Mouse (Mus musculus) testis, postnatal 10 days (tissue): ENCODE data around the gene Heg1.
A peak's percentile ranks its signal among the peaks of the same experiment; 100 is the strongest.

Source experiments
- DNase-seq: peaks from one replicate; pipeline ENCODE4 v3.0.0; 2021; ENCODE audit warnings: low spot score

The Heg1 gene

GRCm38 (mm10) chr16:33744622-33745419 is 60.7 kb downstream of the Heg1 start:
- peak; percentile 49 for DNase-seq

DNA sequence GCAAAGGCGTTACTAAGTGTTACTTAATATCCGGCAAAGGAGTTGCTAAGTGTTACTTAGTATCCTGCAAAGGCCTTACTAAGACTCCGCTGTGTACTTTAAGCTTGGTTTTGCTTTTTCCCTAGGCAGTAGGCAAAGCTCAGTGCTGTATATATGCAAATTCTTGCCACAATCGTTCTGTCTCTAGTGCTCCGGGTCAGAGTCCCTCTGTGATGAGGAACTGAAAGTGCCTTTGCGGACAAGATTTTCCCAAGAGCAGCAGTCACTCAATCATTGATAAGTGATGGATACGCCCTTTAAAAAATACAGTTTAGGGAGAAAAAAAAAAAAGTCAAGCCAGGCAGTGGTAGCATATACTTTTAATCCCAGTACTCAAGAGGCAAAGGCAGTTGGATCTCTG is 61.3 kb downstream of the Heg1 start:
- no peak for DNase-seq

DNA sequence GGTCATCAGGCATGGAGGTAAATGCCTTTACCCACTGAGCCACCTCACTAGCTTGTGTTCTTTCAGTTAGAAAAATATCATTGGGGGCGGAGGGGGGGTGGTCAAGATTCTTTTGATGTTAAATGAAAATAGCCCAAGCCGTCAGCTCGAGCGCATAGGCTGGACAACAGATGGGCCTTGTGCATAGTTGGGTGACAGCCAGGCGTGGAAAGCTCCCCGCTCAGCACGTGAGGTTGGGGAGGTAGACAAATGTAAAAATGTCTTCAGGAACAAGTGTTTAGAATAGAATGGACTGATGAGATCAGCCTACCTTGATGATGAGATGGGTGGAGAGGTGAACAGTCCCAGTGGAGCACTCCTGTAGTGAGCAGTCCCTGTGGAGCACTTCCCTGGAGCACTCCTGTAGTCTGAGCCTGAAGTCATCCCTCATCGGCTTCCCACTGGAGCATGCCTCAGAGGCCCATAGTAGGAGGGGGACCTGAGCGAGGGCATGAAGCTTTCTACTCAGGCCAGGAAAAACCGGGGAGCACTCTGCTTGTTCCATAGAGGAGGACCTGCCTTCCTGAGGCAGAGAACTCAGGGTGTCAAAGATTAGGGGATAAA is 62.0 kb downstream of the Heg1 start:
- peak; percentile 52 for DNase-seq

GRCm38 (mm10) chr16:33747346-33747954 is 63.3 kb downstream of the Heg1 start:
- no peak for DNase-seq

DNA sequence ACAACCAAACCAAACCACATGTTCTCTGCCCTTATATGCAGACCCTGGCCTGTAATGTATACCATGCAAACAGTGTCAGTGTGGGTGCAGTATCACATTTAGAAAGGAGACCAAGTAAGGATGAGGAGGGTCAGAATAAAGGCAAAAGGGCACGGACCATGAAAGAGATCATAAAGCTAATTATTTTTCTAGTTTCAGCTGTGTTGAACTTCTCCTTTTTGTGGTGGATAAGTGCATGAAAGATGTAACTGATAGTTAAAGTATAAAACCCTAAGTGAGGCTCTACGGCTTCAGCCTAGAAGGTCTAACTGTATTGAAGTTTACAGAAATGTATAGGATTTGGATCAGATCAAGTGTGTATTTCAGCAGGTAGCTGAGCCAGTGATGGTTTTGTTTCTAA is 63.8 kb downstream of the Heg1 start:
- DNase-seq: no peak

DNA sequence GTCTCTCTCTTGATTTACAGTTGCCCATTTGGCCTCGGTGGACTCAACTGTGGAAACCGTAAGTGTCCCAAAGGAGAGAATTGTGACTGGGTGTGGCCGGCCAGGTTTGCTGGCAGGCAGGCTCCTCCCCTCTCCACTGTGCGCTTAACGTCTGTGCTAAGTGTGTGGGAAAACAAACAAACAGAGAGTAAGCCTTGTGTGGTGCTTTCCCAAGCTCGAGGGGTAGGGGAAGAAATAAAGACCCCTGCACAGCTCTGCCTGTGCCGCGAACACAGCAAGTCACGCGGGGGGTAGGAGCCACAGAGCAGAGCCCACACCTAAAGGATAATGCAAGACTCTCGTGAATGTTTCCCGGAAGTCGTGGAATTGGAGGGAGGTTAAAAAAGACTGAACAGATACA is 67.0 kb downstream of the Heg1 start:
- peak; percentile 36 for DNase-seq

GRCm38 (mm10) chr16:33751590-33751989 is 67.4 kb downstream of the Heg1 start:
- peak; percentile 43 for DNase-seq

DNA sequence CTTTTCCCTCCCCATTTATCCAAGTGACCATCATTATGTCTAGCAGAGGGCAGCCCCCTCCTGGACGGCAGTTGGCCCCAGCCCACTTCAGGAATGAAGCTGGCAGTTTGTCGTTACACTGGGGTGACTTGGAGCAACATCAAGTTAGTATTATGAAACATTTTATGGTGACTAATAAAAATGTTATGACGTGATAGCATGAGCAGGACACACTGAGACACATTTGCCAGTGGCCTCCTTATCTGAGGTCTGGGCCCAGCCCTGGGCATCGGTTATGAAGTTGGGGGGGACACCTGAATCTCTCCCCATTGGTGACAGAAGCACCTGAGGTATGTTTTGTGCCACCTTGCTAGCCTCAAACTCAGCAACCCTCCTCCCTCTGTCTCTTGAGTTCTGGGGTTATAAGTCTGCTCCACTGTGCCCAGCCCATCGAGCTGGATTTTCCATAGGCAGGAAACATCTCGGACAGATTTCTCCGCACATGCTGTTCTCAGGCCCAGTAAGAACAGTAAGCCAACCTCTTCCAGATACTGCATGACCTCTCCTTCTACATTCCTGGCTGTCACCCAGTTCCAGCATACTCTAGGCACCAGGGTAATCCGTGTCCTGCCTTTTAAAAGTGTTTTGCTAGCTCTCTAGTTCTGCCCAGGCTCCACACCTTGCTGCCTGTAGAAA is 68.9 kb downstream of the Heg1 start:
- DNase-seq: peak; percentile 33

GRCm38 (mm10) chr16:33755293-33755692 is 71.1 kb downstream of the Heg1 start:
- no peak for DNase-seq

GRCm38 (mm10) chr16:33755961-33756360 is 71.8 kb downstream of the Heg1 start:
- peak; percentile 35 for DNase-seq

DNA sequence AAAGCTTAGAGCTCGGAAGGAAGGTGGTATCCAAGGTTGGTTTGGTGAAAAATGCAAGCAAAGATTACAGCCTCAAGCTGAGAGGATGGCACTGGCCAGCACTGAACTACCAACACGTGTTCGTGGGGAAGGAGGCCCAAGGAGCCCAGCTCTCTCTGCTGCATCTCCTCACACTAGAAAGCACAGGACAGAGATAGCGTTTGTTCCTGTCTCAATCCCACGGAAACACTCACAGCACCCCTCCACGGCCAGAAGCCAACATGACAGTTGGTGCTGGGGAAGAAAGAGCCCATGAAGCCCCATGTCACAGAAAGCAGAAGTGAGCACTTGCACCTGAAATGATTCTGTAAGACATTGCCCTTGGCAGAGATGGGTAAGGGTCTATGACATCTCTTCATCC is 72.2 kb downstream of the Heg1 start:
- peak; percentile 32 for DNase-seq

GRCm38 (mm10) chr16:33759207-33759606 is 75.0 kb downstream of the Heg1 start:
- DNase-seq: no peak

GRCm38 (mm10) chr16:33760542-33760941 is 76.4 kb downstream of the Heg1 start:
- no peak for DNase-seq

- DNase-seq: peak; percentile 37
Measured at GRCm38 (mm10) chr16:33760996-33761395, 76.8 kb downstream of the Heg1 start.

DNA sequence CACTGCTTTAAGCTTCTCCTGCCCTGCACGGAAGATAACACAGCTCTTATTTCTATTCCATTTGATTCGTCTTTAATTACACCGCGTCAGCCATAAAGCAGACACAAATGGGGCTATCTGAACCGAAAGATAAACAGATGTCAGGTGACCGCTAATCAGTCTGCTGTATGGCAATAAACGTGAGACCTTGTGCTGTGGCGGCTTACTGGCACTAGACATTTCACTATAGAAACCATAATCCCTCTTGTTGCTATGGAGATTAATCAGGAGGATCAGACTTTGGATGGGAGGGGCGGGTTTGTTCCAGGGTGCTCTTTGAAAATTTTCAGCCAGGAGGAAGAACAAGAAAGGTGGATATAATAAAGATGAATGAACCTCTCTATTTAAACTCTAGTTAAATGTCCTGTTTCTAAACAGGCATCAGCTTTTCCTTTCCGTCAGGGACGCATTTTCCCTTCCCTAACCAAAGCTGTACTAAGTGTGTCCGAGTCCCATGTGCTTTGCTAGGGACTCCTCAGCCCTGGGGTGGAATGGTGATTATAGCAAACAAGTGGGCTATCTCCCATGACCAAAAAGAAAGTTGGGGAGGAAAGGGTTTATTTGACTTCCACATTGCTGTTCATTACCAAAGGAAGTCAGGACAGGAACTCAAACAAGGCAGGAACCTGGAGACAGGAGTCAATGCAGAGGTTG is 80.5 kb downstream of the Heg1 start:
- no peak for DNase-seq

GRCm38 (mm10) chr16:33765477-33765876 is 81.3 kb downstream of the Heg1 start:
- DNase-seq: no peak

DNA sequence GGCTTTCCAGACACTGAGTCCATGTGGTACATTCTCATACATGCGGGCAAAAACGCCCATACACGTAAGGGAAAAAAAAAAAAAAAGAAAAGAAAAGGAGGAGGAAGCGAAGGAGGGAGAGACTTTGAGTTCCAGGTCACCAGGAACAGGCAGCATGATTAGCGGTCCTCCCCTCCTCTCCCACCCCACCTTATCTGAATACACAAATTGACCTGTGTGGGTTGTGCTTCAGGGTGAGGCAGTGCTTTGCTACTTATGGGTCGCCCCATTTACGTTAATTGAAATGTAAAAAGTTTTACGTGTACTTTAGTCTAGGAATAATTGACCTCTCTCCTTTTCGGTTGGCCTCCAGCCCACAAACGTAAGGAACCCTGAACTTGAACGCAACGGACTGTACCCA is 82.1 kb downstream of the Heg1 start:
- DNase-seq: peak; percentile 43

DNA sequence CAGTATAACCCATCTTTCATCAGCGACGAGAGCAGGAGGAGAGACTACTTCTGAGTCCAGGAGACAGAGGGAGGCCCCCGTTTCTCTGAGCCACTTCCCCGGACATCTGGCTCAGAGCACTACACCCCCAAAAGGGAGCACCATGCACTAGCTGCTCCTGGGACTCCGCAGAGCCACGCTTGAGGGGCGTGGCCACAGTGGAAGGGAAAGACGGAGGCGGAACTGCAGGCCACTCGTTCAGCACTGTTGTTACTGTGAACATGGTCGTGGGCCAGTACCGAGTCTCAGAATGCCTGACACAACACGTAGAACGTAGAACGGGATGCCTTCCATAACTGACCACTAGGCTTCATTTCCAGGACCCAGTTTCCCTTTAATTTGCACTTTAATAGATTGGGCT is 82.6 kb downstream of the Heg1 start:
- DNase-seq: peak; percentile 57

DNA sequence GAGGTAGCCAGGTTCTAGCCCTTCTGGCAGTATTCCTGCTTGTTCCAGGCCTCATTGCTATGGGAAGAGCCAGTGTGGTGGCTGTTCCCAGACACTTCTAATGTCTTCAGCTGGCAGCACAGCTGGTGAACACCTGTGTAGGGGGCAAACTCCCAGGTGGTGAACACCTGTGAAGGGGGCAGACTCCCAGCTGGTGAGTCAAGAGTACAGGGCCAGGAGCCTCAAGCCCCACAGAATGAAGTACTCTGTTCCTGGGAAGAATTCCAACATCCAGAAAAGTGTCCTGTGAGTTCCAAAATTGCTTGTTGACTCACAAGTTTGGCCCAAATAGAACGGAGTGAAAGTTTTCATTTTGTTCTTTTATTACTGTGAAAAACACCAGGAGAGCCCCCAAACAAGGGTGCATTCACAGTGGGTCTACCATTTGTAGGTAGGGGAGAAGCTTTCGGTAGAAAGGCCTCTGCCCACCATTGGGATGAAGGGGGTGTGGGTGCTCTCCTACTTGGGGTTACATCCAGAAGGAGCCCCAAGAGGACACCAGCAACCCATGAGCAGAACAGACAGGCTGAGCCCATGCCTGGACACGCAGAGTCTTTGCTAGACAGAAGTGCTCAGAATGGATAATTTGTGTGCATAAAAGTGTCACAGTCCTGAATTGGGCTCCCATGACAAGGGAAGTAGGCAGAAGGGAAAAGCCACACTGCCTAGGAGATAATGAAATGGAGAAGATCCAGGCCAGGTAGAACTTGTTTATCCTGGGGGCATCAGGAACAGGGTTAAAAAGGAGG is 84.5 kb downstream of the Heg1 start:
- DNase-seq: no peak

DNA sequence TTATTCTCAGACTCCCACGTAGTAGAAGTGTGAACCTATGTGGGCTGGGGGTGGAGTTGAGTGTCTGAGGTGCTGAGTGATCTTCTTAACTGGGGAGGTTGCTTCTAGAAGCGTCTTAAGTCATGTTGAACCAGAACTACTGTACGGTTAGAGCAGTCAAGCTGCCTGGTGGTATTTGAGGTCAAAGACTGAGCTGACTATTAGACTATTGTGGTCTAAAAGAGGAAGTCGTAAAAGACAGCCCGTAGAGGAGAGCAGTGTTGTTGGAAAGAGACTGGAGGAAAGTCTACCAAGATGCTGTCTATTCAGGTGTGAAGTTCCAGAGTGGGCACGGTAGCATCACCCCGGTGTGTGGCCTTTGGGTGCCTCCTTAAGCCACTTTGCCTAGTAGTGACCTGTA is 85.7 kb downstream of the Heg1 start:
- no peak for DNase-seq

- no peak for DNase-seq
Measured at GRCm38 (mm10) chr16:33770778-33771454, 86.7 kb downstream of the Heg1 start.
